Mouse (Mus musculus) hindbrain, embryonic 11.5 days (tissue): ENCODE results near the gene Tmem221. TPM values are rescaled to one million over a fixed set of nuclear protein-coding genes. Genes with fewer than 3 reads are reported as not detected.

Experiments used
- ATAC-seq: fragments of 200-750 bp; cut with Nextera tagmentation; 2 replicates; pipeline ENCODE4 v1.8.0; 2017; ENCODE audit warnings: mild to moderate bottlenecking, moderate TSS enrichment, moderate library complexity; ENCODE audit not compliant: low FRiP score
- DNase-seq: peaks from one replicate; pipeline ENCODE4 v3.0.0-alpha.2; 2015; ENCODE audit warnings: low spot score
- H3K27ac ChIP-seq: fragments of 300-500 bp; sonication (generic); 2 replicates; pipeline ENCODE4 v1.5.1; 2014; ENCODE audit warnings: mild to moderate bottlenecking, low read depth, low read length
- H3K27me3 ChIP-seq: fragments of 300-500 bp; sonication (generic); 2 replicates; pipeline ENCODE4 v1.6.1; 2014; ENCODE audit warnings: mild to moderate bottlenecking, low read length, moderate library complexity, mixed read lengths; ENCODE audit not compliant: control insufficient read depth, insufficient read depth
- H3K36me3 ChIP-seq: fragments of 300-500 bp; sonication (generic); 2 replicates; pipeline ENCODE4 v1.6.1; 2014; ENCODE audit warnings: mild to moderate bottlenecking, low read length, moderate library complexity, mixed read lengths; ENCODE audit not compliant: control insufficient read depth, insufficient read depth
- H3K4me1 ChIP-seq: fragments of 300-500 bp; sonication (generic); replicated peaks from 2 replicates; pipeline ENCODE4 v1.6.1; 2014; ENCODE audit warnings: low read length, mixed read lengths; ENCODE audit not compliant: control insufficient read depth, insufficient read depth
- H3K4me2 ChIP-seq: fragments of 300-500 bp; sonication (generic); replicated peaks from 2 replicates; pipeline ENCODE4 v1.6.1; 2014; ENCODE audit warnings: mild to moderate bottlenecking, low read depth, low read length
- H3K4me3 ChIP-seq: fragments of 300-500 bp; sonication (generic); 2 replicates; pipeline ENCODE4 v1.5.1; 2014; ENCODE audit warnings: low read depth, low read length
- H3K9ac ChIP-seq: fragments of 300-500 bp; sonication (generic); 2 replicates; pipeline ENCODE4 v1.6.1; 2014; ENCODE audit warnings: low read depth, low read length
- H3K9me3 ChIP-seq: fragments of 300-500 bp; sonication (generic); 2 replicates; pipeline ENCODE4 v1.6.1; 2016; ENCODE audit warnings: low read length; ENCODE audit not compliant: control insufficient read depth
- WGBS: fragments of 180-500 bp; shearing (Covaris S2); extraction: QIAGEN DNeasy Blood & Tissue Kit; methylation state at CpG from one replicate; pipeline ENCODE4 v1.1.7; 2014; 5-methylcytosine and 5-hydroxymethylcytosine counted together
- polyA plus RNA-seq: library from polyadenylated mRNA; unstranded; fragments of >200 nt; fragmentation: Nextera tagmentation; extraction: Ambion mirVana; gene quantifications from 2 replicates; pipeline ENCODE4 v1.2.1, GENCODE M21; 2014

Gene Tmem221
- polyA plus RNA-seq, 1 experiment from 2014 or later: 0.28 TPM

- Histone ChIP-seq H3K4me1 (peaks cover 9% of the 10 kb centered on the region), H3K27me3 (peaks cover 9% of the 10 kb centered on the region), H3K4me2 (no peak overlapping the region), H3K36me3 (no peaks in the 10 kb centered on the region), H3K9me3 (no peaks in the 10 kb centered on the region), H3K9ac (no peak overlapping the region), H3K4me3 (no peak overlapping the region), H3K27ac (no peak overlapping the region)
- ATAC-seq (no peak), DNase-seq (no peak)
- 57% methylated on average over 6 of the region's 6 CpGs for WGBS
Measured at GRCm38 (mm10) chr8:71596384-71596783, 37.7 kb upstream of the Tmem221 start.

- ATAC-seq: peak; percentile 15; the same call in 1 of the 2 replicates
- peaks cover 13% of the 10 kb centered on the region for H3K4me1 ChIP-seq
- WGBS: 5% methylated on average over 27 of the region's 27 CpGs
- H3K4me3 ChIP-seq: no peak overlapping the region
- peaks cover 7% of the 10 kb centered on the region for H3K27me3 ChIP-seq
- H3K4me2 ChIP-seq: no peak overlapping the region
- no peak overlapping the region for H3K27ac ChIP-seq
- peak; percentile 90 for DNase-seq
- H3K9ac ChIP-seq: no peak overlapping the region
- no peaks in the 10 kb centered on the region for H3K36me3 ChIP-seq
- no peaks in the 10 kb centered on the region for H3K9me3 ChIP-seq
Measured at GRCm38 (mm10) chr8:71595862-71596261, 37.2 kb upstream of the Tmem221 start.

GRCm38 (mm10) chr8:71594324-71594722, 35.7 kb upstream of the Tmem221 start:
- Histone ChIP-seq H3K27me3 (no peaks in the 10 kb centered on the region), H3K9ac (no peak overlapping the region), H3K4me3 (no peak overlapping the region), H3K27ac (no peak overlapping the region), H3K4me2 (no peak overlapping the region), H3K4me1 (peaks cover 13% of the 10 kb centered on the region), H3K9me3 (no peaks in the 10 kb centered on the region), H3K36me3 (no peaks in the 10 kb centered on the region)
- DNase-seq (no peak), ATAC-seq (no peak)
- 93% methylated on average over 4 of the region's 4 CpGs for WGBS

- 92% methylated on average over 8 of the region's 8 CpGs for WGBS
- Histone ChIP-seq H3K27ac (no peak overlapping the region), H3K9ac (no peak overlapping the region), H3K27me3 (no peaks in the 10 kb centered on the region), H3K4me2 (no peak overlapping the region), H3K36me3 (no peaks in the 10 kb centered on the region), H3K9me3 (no peaks in the 10 kb centered on the region), H3K4me1 (peaks cover 13% of the 10 kb centered on the region), H3K4me3 (no peak overlapping the region)
- ATAC-seq (no peak), DNase-seq (no peak)
Measured at GRCm38 (mm10) chr8:71593556-71594323, 35.1 kb upstream of the Tmem221 start.

- Histone ChIP-seq H3K27me3 (no peaks in the 10 kb centered on the region), H3K27ac (peak overlapping the region; percentile 98), H3K4me1 (peaks cover 13% of the 10 kb centered on the region), H3K36me3 (no peaks in the 10 kb centered on the region), H3K9ac (peak overlapping the region; percentile 93), H3K4me3 (peak overlapping the region; percentile 89), H3K4me2 (peak overlapping the region; percentile 93), H3K9me3 (no peaks in the 10 kb centered on the region)
- peak; percentile 76 for ATAC-seq
- no peak for DNase-seq
- 4% methylated on average over 59 of the region's 60 CpGs for WGBS
Measured at GRCm38 (mm10) chr8:71592374-71593170, 33.9 kb upstream of the Tmem221 start.

- peak within 1 kb of the TSS; percentile 93 for H3K4me2 ChIP-seq
- no peaks in the 10 kb centered on the region for H3K36me3 ChIP-seq
- peaks cover 13% of the 10 kb centered on the region for H3K4me1 ChIP-seq
- peak within 1 kb of the TSS; percentile 93 for H3K9ac ChIP-seq
- H3K27me3 ChIP-seq: no peaks in the 10 kb centered on the region
- WGBS: under 1% methylated on average over 63 of the region's 71 CpGs
- DNase-seq: peak; percentile 98
- H3K4me3 ChIP-seq: peak within 1 kb of the TSS; percentile 89
- H3K27ac ChIP-seq: peak within 1 kb of the TSS; percentile 98
- no peaks in the 10 kb centered on the region for H3K9me3 ChIP-seq
- peak; percentile 87 for ATAC-seq
Measured at GRCm38 (mm10) chr8:71591471-71592373, 33.1 kb upstream of the Tmem221 start, which contains the start of gene Pgls. Pgls (plus strand) TSS chr8:71592176.

- DNase-seq (no peak), ATAC-seq (no peak)
- WGBS: 25% methylated on average over 5 of the region's 5 CpGs
- Histone ChIP-seq H3K4me2 (peak overlapping the region; percentile 93), H3K27me3 (no peaks in the 10 kb centered on the region), H3K36me3 (no peaks in the 10 kb centered on the region), H3K9me3 (no peaks in the 10 kb centered on the region), H3K27ac (peak overlapping the region; percentile 98; the same call in 1 of the 2 replicates), H3K4me3 (peak overlapping the region; percentile 89), H3K4me1 (peaks cover 12% of the 10 kb centered on the region), H3K9ac (peak overlapping the region; percentile 93)
Measured at GRCm38 (mm10) chr8:71591017-71591416, 32.3 kb upstream of the Tmem221 start.

GRCm38 (mm10) chr8:71588762-71589161, 30.1 kb upstream of the Tmem221 start:
- Histone ChIP-seq H3K4me3 (no peak overlapping the region), H3K27me3 (no peaks in the 10 kb centered on the region), H3K4me2 (no peak overlapping the region), H3K9ac (no peak overlapping the region), H3K9me3 (no peaks in the 10 kb centered on the region), H3K4me1 (peaks cover 12% of the 10 kb centered on the region), H3K27ac (no peak overlapping the region), H3K36me3 (no peaks in the 10 kb centered on the region)
- DNase-seq (no peak), ATAC-seq (no peak)
- WGBS: 66% methylated on average over 3 of the region's 3 CpGs
